Mouse (Mus musculus) MEL (cell line): ENCODE data around the gene Sim2. TPM values are rescaled to one million over a fixed set of nuclear protein-coding genes. Genes with fewer than 3 reads are reported as not detected.

Source experiments
- DNase-seq: peaks from one replicate; pipeline ENCODE4 v3.0.0; 2011; ENCODE audit warnings: low read depth, low spot score
- H3K27ac ChIP-seq: 2 replicates; pipeline ENCODE4 v1.5.1; 2012; ENCODE audit warnings: low read depth, mild to moderate bottlenecking, control low read depth, low read length, moderate library complexity; ENCODE audit not compliant: control insufficient read depth
- H3K27me3 ChIP-seq, 2 experiments: fragments of 150-350 bp in 1 of 2; sonication (generic) in 1 of 2; 2 replicates each; pipeline ENCODE4 v1.6.1; 2012; ENCODE audit warnings: low read length in 2 of 2, mild to moderate bottlenecking in 2 of 2, improper control_type of control experiment in 1 of 2, moderate library complexity in 1 of 2; ENCODE audit not compliant: insufficient read depth in 2 of 2, control insufficient read depth in 1 of 2
- H3K36me3 ChIP-seq, 2 experiments: 2 replicates each; pipeline ENCODE4 v1.6.1; 2012 to 2014; ENCODE audit warnings: low read length in 2 of 2, improper control_type of control experiment in 1 of 2, inconsistent platforms in 1 of 2, mild to moderate bottlenecking in 1 of 2; ENCODE audit not compliant: insufficient read depth in 2 of 2, control insufficient read depth in 1 of 2
- H3K4me1 ChIP-seq, 2 experiments: fragments of 150-350 bp in 1 of 2; sonication (generic) in 1 of 2; 2 replicates each; pipeline ENCODE4 v1.6.1; 2012; ENCODE audit warnings: low read length in 2 of 2, improper control_type of control experiment in 1 of 2, mild to moderate bottlenecking in 1 of 2; ENCODE audit not compliant: insufficient read depth in 2 of 2, control insufficient read depth in 1 of 2
- H3K4me3 ChIP-seq, 2 experiments: fragments of 150-350 bp in 1 of 2; sonication (generic) in 1 of 2; 2 replicates each; pipeline ENCODE4 v1.5.1; 2012; ENCODE audit warnings: low read depth in 2 of 2, low read length in 2 of 2, mild to moderate bottlenecking in 2 of 2, moderate library complexity in 2 of 2, control low read depth in 1 of 2, improper control_type of control experiment in 1 of 2; ENCODE audit not compliant: control insufficient read depth in 1 of 2, insufficient read depth in 1 of 2
- H3K79me2 ChIP-seq: 2 replicates; pipeline ENCODE4 v1.6.1; 2012; ENCODE audit warnings: mild to moderate bottlenecking, low read length, moderate library complexity; ENCODE audit not compliant: control insufficient read depth, poor library complexity, insufficient read depth
- H3K9ac ChIP-seq: 2 replicates; pipeline ENCODE4 v1.6.1; 2012; ENCODE audit warnings: low read depth, mild to moderate bottlenecking, control low read depth, low read length, moderate library complexity; ENCODE audit not compliant: control insufficient read depth, poor library complexity, severe bottlenecking
- H3K9me3 ChIP-seq: fragments of 150-350 bp; sonication (generic); replicated peaks from 2 replicates; pipeline ENCODE4 v1.6.1; 2012; ENCODE audit warnings: mild to moderate bottlenecking, low read length, improper control_type of control experiment, moderate library complexity; ENCODE audit not compliant: insufficient read depth
- CHD1 ChIP-seq: IDR thresholded peaks from 2 replicates; pipeline ENCODE4 v1.6.1; 2012; ENCODE audit warnings: low read depth, mild to moderate bottlenecking, inconsistent platforms, low read length, improper control_type of control experiment
- CHD2 ChIP-seq: IDR thresholded peaks from 2 replicates; pipeline ENCODE4 v1.6.1; 2011; ENCODE audit warnings: low read length, improper control_type of control experiment
- E2F4 ChIP-seq: IDR thresholded peaks from 2 replicates; pipeline ENCODE4 v1.6.1; 2011; ENCODE audit warnings: low read depth, low read length, improper control_type of control experiment, borderline replicate concordance
- GATA1 ChIP-seq: IDR thresholded peaks from 2 replicates; pipeline ENCODE4 v1.6.1; 2011; ENCODE audit warnings: low read depth, low read length, improper control_type of control experiment
- JUND ChIP-seq: IDR thresholded peaks from 2 replicates; pipeline ENCODE4 v1.6.1; 2011; ENCODE audit warnings: low read depth, mild to moderate bottlenecking, improper control_type of control experiment, low read length
- KAT2A ChIP-seq: conservative IDR thresholded peaks from 2 replicates; pipeline ENCODE4 v1.6.1; 2012; ENCODE audit warnings: low read depth, low read length, improper control_type of control experiment, inconsistent platforms
- MAFK ChIP-seq: IDR thresholded peaks from 2 replicates; pipeline ENCODE4 v1.6.1; 2011; ENCODE audit warnings: low read depth, mild to moderate bottlenecking, low read length, improper control_type of control experiment, borderline replicate concordance
- MAX ChIP-seq: IDR thresholded peaks from 2 replicates; pipeline ENCODE4 v1.6.1; 2011; ENCODE audit warnings: low read length, improper control_type of control experiment
- MAZ ChIP-seq: IDR thresholded peaks from 2 replicates; pipeline ENCODE4 v1.6.1; 2012; ENCODE audit warnings: low read depth, mild to moderate bottlenecking, inconsistent platforms, low read length, improper control_type of control experiment
- MEF2A ChIP-seq: IDR thresholded peaks from 2 replicates; pipeline ENCODE4 v1.6.1; 2014; ENCODE audit warnings: low read depth, mild to moderate bottlenecking, inconsistent platforms, low read length, improper control_type of control experiment; ENCODE audit not compliant: poor library complexity, insufficient replicate concordance, severe bottlenecking; ENCODE audit errors: extremely low read depth
- MYB ChIP-seq: IDR thresholded peaks from 2 replicates; pipeline ENCODE4 v1.6.1; 2011; ENCODE audit warnings: mild to moderate bottlenecking, low read depth, low read length, improper control_type of control experiment
- POLR2AphosphoS2 ChIP-seq: IDR thresholded peaks from 2 replicates; pipeline ENCODE4 v1.6.1; 2011; ENCODE audit warnings: low read length, improper control_type of control experiment
- POLR2AphosphoS5 ChIP-seq: IDR thresholded peaks from 2 replicates; pipeline ENCODE4 v1.6.1; 2012; ENCODE audit warnings: low read depth, borderline replicate concordance, mild to moderate bottlenecking, inconsistent platforms, low read length, moderate library complexity, mixed read lengths
- RAD21 ChIP-seq: IDR thresholded peaks from 2 replicates; pipeline ENCODE4 v1.6.1; 2011; ENCODE audit warnings: mild to moderate bottlenecking, low read depth, low read length, improper control_type of control experiment
- RCOR1 ChIP-seq: IDR thresholded peaks from 2 replicates; pipeline ENCODE4 v1.6.1; 2012; ENCODE audit warnings: low read depth, mild to moderate bottlenecking, inconsistent platforms, low read length, improper control_type of control experiment
- TAL1 ChIP-seq: IDR thresholded peaks from 2 replicates; pipeline ENCODE4 v1.6.1; 2012; ENCODE audit warnings: mild to moderate bottlenecking, inconsistent platforms, low read length, moderate library complexity, mixed read lengths
- TBP ChIP-seq: IDR thresholded peaks from 2 replicates; pipeline ENCODE4 v1.8.0; 2011; ENCODE audit warnings: low read depth, low read length, improper control_type of control experiment
- UBTF ChIP-seq: IDR thresholded peaks from 2 replicates; pipeline ENCODE4 v1.6.1; 2012; ENCODE audit warnings: low read depth, mild to moderate bottlenecking, inconsistent platforms, low read length, improper control_type of control experiment, moderate library complexity, borderline replicate concordance; ENCODE audit not compliant: insufficient read depth
- ZMIZ1 ChIP-seq: IDR thresholded peaks from 2 replicates; pipeline ENCODE4 v1.6.1; 2012; ENCODE audit warnings: low read depth, mild to moderate bottlenecking, inconsistent platforms, low read length, improper control_type of control experiment, moderate library complexity
- polyA plus RNA-seq, 2 experiments: library from polyadenylated mRNA; stranded (reverse) in 1 of 2; unstranded in 1 of 2; fragments of >175 nt in 1 of 2; fragments of >200 nt in 1 of 2; gene quantifications; 2 replicates each; pipeline versions ENCODE4 v1.2.1 to v1.2.4; 2012; ENCODE audit warnings: low replicate concordance in 2 of 2, low read depth in 1 of 2; ENCODE audit not compliant: insufficient read length in 2 of 2, insufficient read depth in 1 of 2, missing spikeins in 1 of 2
- total RNA-seq: library from RNA; depleted of rRNA; stranded (reverse); fragments of 300-350 nt; gene quantifications from 2 replicates; pipeline ENCODE4 v1.2.3, GENCODE M21; 2012

Sim2 gene
- total and polyA plus RNA-seq, 3 experiments, result not detected

GRCm38 (mm10) chr16:94081596-94081995 is 3.1 kb upstream of the Sim2 start:
- Histone ChIP-seq H3K9me3 (no peaks in the 10 kb centered on the region), H3K36me3 (no peaks in the 10 kb centered on the region), H3K79me2 (no peaks in the 10 kb centered on the region), H3K9ac (no peak overlapping the region), H3K27ac (no peak overlapping the region), H3K4me3 (no peak overlapping the region), H3K27me3 (peaks cover 0 to 1% of the 10 kb centered on the region in 2 experiments; a peak in 2 of 4 replicates), H3K4me1 (no peaks in the 10 kb centered on the region)
- TF ChIP-seq RAD21 (no peak), MAZ (no peak), RCOR1 (no peak), POLR2AphosphoS2 (no peak), MYB (no peak), TBP (no peak), CHD2 (no peak), GATA1 (no peak), MAFK (no peak), MAX (no peak), UBTF (no peak)
- no peak for DNase-seq

- Histone ChIP-seq H3K27ac (no peak overlapping the region), H3K4me1 (no peaks in the 10 kb centered on the region), H3K9ac (no peak overlapping the region), H3K4me3 (no peak overlapping the region), H3K79me2 (no peaks in the 10 kb centered on the region), H3K36me3 (no peaks in the 10 kb centered on the region), H3K27me3 (peaks cover 0 to 1% of the 10 kb centered on the region in 2 experiments; a peak in 2 of 4 replicates)
- DNase-seq, result no peak
- no peak for TF ChIP-seq TAL1
- no peak for TF ChIP-seq MAX
- no peak for TF ChIP-seq KAT2A
- TF ChIP-seq CHD2, result no peak
- TF ChIP-seq MAFK, result no peak
- no peak for TF ChIP-seq CHD1
- no peak for TF ChIP-seq RCOR1
- TF ChIP-seq MYB, result no peak
- TF ChIP-seq E2F4, result no peak
- TF ChIP-seq JUND, result no peak
- no peak for TF ChIP-seq MAZ
- TF ChIP-seq MEF2A, result no peak
- no peak for TF ChIP-seq ZMIZ1
- no peak for TF ChIP-seq POLR2AphosphoS5
- TF ChIP-seq, all 39 proteins: peak for 0
- H3K9me3 ChIP-seq, result no peaks in the 10 kb centered on the region
Observed at GRCm38 (mm10) chr16:94081996-94082708, 2.6 kb upstream of the Sim2 start.
